Mouse (Mus musculus) adrenal gland, postnatal 14 days (tissue): Measurements from ENCODE around the gene Mobp. TPM values are rescaled to one million over a fixed set of nuclear protein-coding genes. Genes with fewer than 3 reads are reported as not detected.

Experiments
- DNase-seq: peaks from one replicate; pipeline ENCODE4 v3.0.0; 2021; ENCODE audit warnings: mixed read lengths
- total RNA-seq: library from RNA; stranded (reverse); gene quantifications from 2 replicates; pipeline ENCODE4 v1.2.3, GENCODE M21; 2021

Mobp gene
- total RNA-seq, 1 experiment from 2014 or later: not detected

DNA sequence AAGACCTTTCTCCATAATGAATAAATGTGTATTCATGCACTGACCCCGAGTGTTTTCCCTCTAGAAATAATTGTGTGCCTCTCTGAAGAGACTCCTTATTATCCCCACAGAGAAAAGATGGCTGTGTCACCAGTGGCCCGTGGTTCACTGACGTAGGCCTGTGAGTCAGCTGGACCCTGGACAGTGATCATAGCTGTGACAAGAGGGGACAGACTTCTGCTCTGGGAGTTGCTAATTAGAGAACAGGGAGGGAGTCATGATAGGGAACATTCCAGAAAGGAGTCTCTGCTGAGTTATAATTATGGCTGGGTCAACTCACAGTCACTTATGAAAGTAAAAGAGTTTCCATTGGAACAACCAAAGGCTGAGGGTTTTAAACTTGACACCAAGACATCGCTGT lies 61.4 kb downstream of the Mobp start:
- DNase-seq: no peak

DNA sequence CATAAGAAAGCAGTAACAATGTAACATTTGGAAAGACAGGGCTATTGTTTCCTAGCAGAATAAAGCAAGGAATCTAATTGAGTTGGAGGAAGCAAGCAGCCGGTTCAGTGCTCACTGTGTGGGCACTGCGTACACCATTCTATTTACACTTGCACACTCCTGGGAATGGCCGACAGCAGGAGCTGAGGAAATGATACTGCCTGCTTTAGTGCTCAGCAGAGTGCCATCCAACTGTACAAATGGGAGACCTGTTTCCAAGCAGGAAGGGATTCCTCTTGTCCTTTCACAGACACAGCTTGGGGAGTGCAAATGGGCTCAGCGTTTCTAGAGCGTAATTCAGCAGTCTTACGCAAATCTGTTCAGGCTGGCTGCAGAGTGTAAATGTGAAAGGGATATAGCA lies 63.4 kb downstream of the Mobp start:
- no peak for DNase-seq

DNA sequence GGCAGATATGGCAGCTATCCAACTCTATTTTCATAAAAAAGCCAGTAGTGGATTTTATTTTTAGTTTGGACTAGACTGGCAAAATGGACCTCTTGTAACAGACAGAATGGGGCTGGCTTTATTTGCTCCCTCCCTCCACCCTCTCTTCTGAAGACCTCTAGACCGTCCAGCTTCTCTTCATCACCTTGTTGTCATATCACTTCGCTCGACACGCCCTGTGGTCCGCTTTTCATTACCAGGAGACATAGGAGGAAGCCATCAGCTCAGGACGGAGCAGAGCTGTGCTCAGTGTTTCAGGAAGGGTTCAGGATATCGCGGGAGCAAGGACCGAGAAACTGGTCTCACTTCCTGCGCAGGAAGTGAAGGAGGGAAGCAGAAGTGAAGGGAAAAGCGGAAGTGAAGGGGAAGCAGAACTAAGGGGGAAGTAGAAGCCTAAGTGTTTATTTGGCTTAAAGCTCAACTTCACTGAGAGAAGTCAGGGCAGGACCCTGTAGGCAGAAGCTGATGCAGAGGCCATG lies 65.5 kb downstream of the Mobp start:
- DNase-seq: no peak

DNA sequence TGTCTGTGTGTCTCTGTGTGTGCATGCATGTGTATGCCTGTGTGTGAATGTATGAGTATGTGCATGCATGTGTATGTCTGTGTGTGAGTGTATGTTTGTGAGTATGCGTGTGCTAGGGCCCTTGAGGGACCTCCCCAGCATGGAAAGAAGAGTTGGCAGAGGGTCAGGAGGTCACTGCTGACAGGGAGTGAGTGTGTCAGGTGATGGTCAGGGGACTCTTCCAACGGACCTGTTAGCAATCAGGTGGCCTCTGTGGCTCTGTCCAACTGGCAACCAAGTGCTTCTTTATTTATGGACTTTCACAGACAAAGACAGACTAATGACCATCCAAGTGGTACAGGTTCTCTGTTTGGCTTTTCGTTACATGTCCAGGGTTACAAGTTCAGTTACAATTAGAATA lies 69.9 kb downstream of the Mobp start:
- DNase-seq: no peak

Other genes starting within 250 kb of the Mobp start
- gene Gorasp1, start 212.1 kb upstream of the Mobp start, total RNA-seq: 17.0 and 22.3 TPM in 2 replicates
- 0.11 TPM in 2 replicates for gene Ttc21a, start 212.1 kb upstream of the Mobp start, total RNA-seq
- gene Csrnp1, start 165.0 kb upstream of the Mobp start, total RNA-seq: 17.8 and 24.5 TPM in 2 replicates
- 0.22 and 0.30 TPM in 2 replicates for gene Xirp1, start 126.1 kb upstream of the Mobp start, total RNA-seq
- 2.4 and 3.8 TPM in 2 replicates for gene Cx3cr1, start 79.8 kb upstream of the Mobp start, total RNA-seq
- gene Ccr8, start 57.6 kb upstream of the Mobp start, total RNA-seq: 0.41 TPM in 1 of 2 replicates, not detected in the other
- 21.6 and 22.6 TPM in 2 replicates for gene Slc25a38, start 39.3 kb upstream of the Mobp start, total RNA-seq
- gene Rpsa, start 22.0 kb upstream of the Mobp start, total RNA-seq: 729 and 883 TPM in 2 replicates
- 5.7 and 13.3 TPM in 2 replicates for gene Myrip, start 151.8 kb downstream of the Mobp start, total RNA-seq